Mouse (Mus musculus) CH12.LX (cell line): ENCODE data around the gene Tef. TPM values are rescaled to one million over a fixed set of nuclear protein-coding genes. Genes with fewer than 3 reads are reported as not detected.

Experiments used
- DNase-seq: peaks from one replicate; pipeline ENCODE4 v3.0.0-alpha.2; 2013; ENCODE audit errors: extremely low read depth
- H3K27ac ChIP-seq: 2 replicates; pipeline ENCODE4 v1.5.1; 2012; ENCODE audit warnings: low read depth, mild to moderate bottlenecking, control low read depth, moderate library complexity; ENCODE audit not compliant: insufficient read depth
- H3K27me3 ChIP-seq: replicated peaks from 2 replicates; pipeline ENCODE3; 2012; ENCODE audit warnings: inconsistent platforms
- H3K36me3 ChIP-seq, 2 experiments: replicated peaks in 1 of 2; 2 replicates each; pipeline versions ENCODE3 to v1.6.1; 2012; ENCODE audit warnings: inconsistent platforms in 1 of 2, low read length in 1 of 2, mild to moderate bottlenecking in 1 of 2, mixed read lengths in 1 of 2, moderate library complexity in 1 of 2; ENCODE audit not compliant: control insufficient read depth in 1 of 2, insufficient read depth in 1 of 2
- H3K4me1 ChIP-seq, 2 experiments: 2 replicates each; pipeline ENCODE4 v1.6.1; 2012; ENCODE audit warnings: inconsistent platforms in 1 of 2, moderate library complexity in 1 of 2; ENCODE audit not compliant: insufficient read depth in 2 of 2, control insufficient read depth in 1 of 2
- H3K4me2 ChIP-seq: 2 replicates; pipeline ENCODE4 v1.6.1; 2012; ENCODE audit warnings: low read depth, mild to moderate bottlenecking, control low read depth; ENCODE audit not compliant: poor library complexity, insufficient read depth, severe bottlenecking
- H3K4me3 ChIP-seq, 3 experiments: fragments of 150-350 bp in 1 of 3; sonication (generic) in 1 of 3; replicated peaks in 1 of 3; 2 replicates each; pipeline versions ENCODE3 to v1.5.1; 2011 to 2012; ENCODE audit warnings: low read depth in 2 of 3, low read length in 2 of 3, mild to moderate bottlenecking in 2 of 3, moderate library complexity in 2 of 3, control low read depth in 1 of 3, improper control_type of control experiment in 1 of 3, inconsistent platforms in 1 of 3, mixed read lengths in 1 of 3; ENCODE audit not compliant: poor library complexity in 1 of 3
- H3K79me2 ChIP-seq: replicated peaks from 2 replicates; pipeline ENCODE4 v1.6.1; 2012; ENCODE audit warnings: mild to moderate bottlenecking, moderate library complexity; ENCODE audit not compliant: control insufficient read depth, poor library complexity, insufficient read depth, severe bottlenecking; ENCODE audit errors: extremely low read depth
- H3K9ac ChIP-seq: 2 replicates; pipeline ENCODE4 v1.6.1; 2012; ENCODE audit warnings: low read depth, mild to moderate bottlenecking, control low read depth, moderate library complexity; ENCODE audit not compliant: insufficient read depth
- H3K9me3 ChIP-seq: replicated peaks from 2 replicates; pipeline ENCODE3; 2012; ENCODE audit warnings: low read length, inconsistent platforms, mixed read lengths
- BHLHE40 ChIP-seq: IDR thresholded peaks from 2 replicates; pipeline ENCODE4 v1.6.1; 2011; ENCODE audit warnings: mild to moderate bottlenecking, low read depth, low read length, improper control_type of control experiment
- CTCF ChIP-seq, 2 experiments: IDR thresholded peaks in 1 of 2; conservative IDR thresholded peaks in 1 of 2; 2 replicates each; pipeline ENCODE4 v1.5.1; 2011 to 2012; ENCODE audit warnings: low read depth in 2 of 2, low read length in 2 of 2, improper control_type of control experiment in 1 of 2, inconsistent platforms in 1 of 2, mild to moderate bottlenecking in 1 of 2, moderate library complexity in 1 of 2
- ELF1 ChIP-seq: IDR thresholded peaks from 2 replicates; pipeline ENCODE4 v1.6.1; 2014; ENCODE audit warnings: low read depth, mild to moderate bottlenecking, inconsistent platforms, low read length, improper control_type of control experiment
- ETS1 ChIP-seq: conservative IDR thresholded peaks from 2 replicates; pipeline ENCODE4 v1.6.1; 2012; ENCODE audit warnings: low read depth, mild to moderate bottlenecking, inconsistent platforms, low read length, improper control_type of control experiment, moderate library complexity
- GABPA ChIP-seq: IDR thresholded peaks from 2 replicates; pipeline ENCODE4 v1.6.1; 2012; ENCODE audit warnings: low read depth, low read length, improper control_type of control experiment, inconsistent platforms; ENCODE audit not compliant: insufficient replicate concordance
- HCFC1 ChIP-seq: IDR thresholded peaks from 2 replicates; pipeline ENCODE4 v1.6.1; 2012; ENCODE audit warnings: low read depth, mild to moderate bottlenecking, inconsistent platforms, low read length, improper control_type of control experiment
- IRF4 ChIP-seq: IDR thresholded peaks from 2 replicates; pipeline ENCODE4 v1.6.1; 2014; ENCODE audit warnings: low read depth, mild to moderate bottlenecking, inconsistent platforms, low read length, improper control_type of control experiment
- JUN ChIP-seq: IDR thresholded peaks from 2 replicates; pipeline ENCODE4 v1.6.1; 2011; ENCODE audit warnings: low read depth, mild to moderate bottlenecking, low read length, improper control_type of control experiment, moderate library complexity; ENCODE audit not compliant: insufficient read depth
- KAT2A ChIP-seq: IDR thresholded peaks from 2 replicates; pipeline ENCODE4 v1.6.1; 2012; ENCODE audit warnings: low read length, improper control_type of control experiment, inconsistent platforms; ENCODE audit not compliant: insufficient replicate concordance
- MAX ChIP-seq: IDR thresholded peaks from 2 replicates; pipeline ENCODE4 v1.6.1; 2011; ENCODE audit warnings: low read length, improper control_type of control experiment
- MAZ ChIP-seq: IDR thresholded peaks from 2 replicates; pipeline ENCODE4 v1.6.1; 2012; ENCODE audit warnings: low read depth, mild to moderate bottlenecking, inconsistent platforms, low read length, improper control_type of control experiment, moderate library complexity
- MEF2A ChIP-seq: IDR thresholded peaks from 2 replicates; pipeline ENCODE4 v1.6.1; 2014; ENCODE audit warnings: low read depth, mild to moderate bottlenecking, inconsistent platforms, low read length, improper control_type of control experiment, borderline replicate concordance
- MYC ChIP-seq: IDR thresholded peaks from 2 replicates; pipeline ENCODE4 v1.6.1; 2011; ENCODE audit warnings: low read depth, mild to moderate bottlenecking, improper control_type of control experiment, low read length
- PAX5 ChIP-seq: IDR thresholded peaks from 2 replicates; pipeline ENCODE4 v1.6.1; 2012; ENCODE audit warnings: low read length, inconsistent platforms, mixed read lengths
- POLR2A ChIP-seq: IDR thresholded peaks from 2 replicates; pipeline ENCODE4 v1.6.1; 2011; ENCODE audit warnings: low read depth, mild to moderate bottlenecking, improper control_type of control experiment, low read length
- RAD21 ChIP-seq: IDR thresholded peaks from 2 replicates; pipeline ENCODE4 v1.6.1; 2011; ENCODE audit warnings: low read depth, mild to moderate bottlenecking, low read length, improper control_type of control experiment, moderate library complexity
- RCOR1 ChIP-seq: conservative IDR thresholded peaks from 2 replicates; pipeline ENCODE4 v1.6.1; 2012; ENCODE audit warnings: low read depth, mild to moderate bottlenecking, inconsistent platforms, low read length, improper control_type of control experiment
- SIN3A ChIP-seq: IDR thresholded peaks from 2 replicates; pipeline ENCODE4 v1.6.1; 2012; ENCODE audit warnings: low read length, improper control_type of control experiment, inconsistent platforms
- SMC3 ChIP-seq: IDR thresholded peaks from 2 replicates; pipeline ENCODE4 v1.6.1; 2011; ENCODE audit warnings: low read depth, low read length, improper control_type of control experiment
- TBP ChIP-seq: conservative IDR thresholded peaks from 2 replicates; pipeline ENCODE4 v1.6.1; 2011; ENCODE audit warnings: low read depth, low read length, improper control_type of control experiment
- USF1 ChIP-seq: IDR thresholded peaks from 2 replicates; pipeline ENCODE4 v1.6.1; 2014; ENCODE audit warnings: low read depth, mild to moderate bottlenecking, inconsistent platforms, low read length, improper control_type of control experiment
- USF2 ChIP-seq: conservative IDR thresholded peaks from 2 replicates; pipeline ENCODE4 v1.6.1; 2011; ENCODE audit warnings: low read depth, low read length, improper control_type of control experiment
- ZC3H11A ChIP-seq: IDR thresholded peaks from 2 replicates; pipeline ENCODE4 v1.6.1; 2012; ENCODE audit warnings: low read depth, mild to moderate bottlenecking, inconsistent platforms, low read length, improper control_type of control experiment
- ZMIZ1 ChIP-seq: IDR thresholded peaks from 2 replicates; pipeline ENCODE4 v1.6.1; 2012; ENCODE audit warnings: low read depth, mild to moderate bottlenecking, inconsistent platforms, low read length, improper control_type of control experiment
- ZNF384 ChIP-seq: IDR thresholded peaks from 2 replicates; pipeline ENCODE4 v1.6.1; 2012; ENCODE audit warnings: low read depth, low read length, improper control_type of control experiment, inconsistent platforms
- dilution Hi-C: fragments of 300-500 bp; cut with MboI; formaldehyde crosslinking; loops from 2 replicates; pipeline ENCODE4 v1.14.3; 2020; ENCODE audit warnings: low sequenced_read_pairs; ENCODE audit not compliant: extremely low pct_unique_long_range_greater_than_20kb, extremely low pct_ligation_motif_present
- in situ Hi-C: fragments of 300-500 bp; cut with MboI; formaldehyde crosslinking; loops from 3 replicates; pipeline ENCODE4 v1.14.3; 2019; ENCODE audit warnings: low sequenced_read_pairs, low pct_ligation_motif_present, low pct_unique_long_range_greater_than_20kb, mixed read lengths
- polyA plus RNA-seq: library from polyadenylated mRNA; unstranded; fragments of >175 nt; gene quantifications from 2 replicates; pipeline ENCODE4 v1.2.1, GENCODE M21; 2012; ENCODE audit warnings: low read depth; ENCODE audit not compliant: insufficient read length
- total RNA-seq, 2 experiments: library from RNA; depleted of rRNA; stranded (reverse); fragments of 300-350 nt in 1 of 2; fragments of >200 nt in 1 of 2; gene quantifications; 2 replicates each; pipeline ENCODE4 v1.2.3; 2012 to 2014

Tef gene
- total and polyA plus RNA-seq, 3 experiments: 14.7 to 17.2 (median 14.9) TPM

DNA sequence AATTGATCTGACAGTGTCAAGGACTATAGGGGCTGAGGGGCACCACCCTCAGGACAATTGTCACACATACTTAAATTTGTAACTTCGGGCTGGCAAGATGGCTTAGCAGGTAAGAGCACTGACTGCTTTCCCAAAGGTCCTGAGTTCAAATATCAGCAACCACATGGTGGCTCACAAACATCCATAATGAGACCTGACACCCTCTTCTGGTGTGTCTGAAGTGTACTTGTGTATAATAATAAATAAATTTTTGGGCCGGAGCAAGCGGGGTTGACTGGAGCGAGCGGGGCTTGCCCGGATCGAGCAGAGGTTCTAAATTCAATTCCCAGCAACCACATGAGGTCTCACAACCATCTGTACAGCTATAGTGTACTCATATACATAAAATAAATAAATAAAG is 38.1 kb downstream of the Tef start:
- DNase-seq: no peak
- TF ChIP-seq ELF1: no peak
- TF ChIP-seq RAD21: no peak
- no peak for TF ChIP-seq BHLHE40
- no peak for TF ChIP-seq ZNF384
- no peak for TF ChIP-seq SIN3A
- no peak for TF ChIP-seq TBP
- TF ChIP-seq HCFC1: no peak
- TF ChIP-seq MEF2A: no peak
- no peak for TF ChIP-seq MAZ
- no peak for TF ChIP-seq USF1
- TF ChIP-seq GABPA: no peak
- no peak for TF ChIP-seq IRF4
- no peak for TF ChIP-seq JUN
- TF ChIP-seq ZC3H11A: no peak
- TF ChIP-seq PAX5: no peak
- TF ChIP-seq ZMIZ1: no peak
- TF ChIP-seq ETS1: no peak
- TF ChIP-seq RCOR1: no peak
- TF ChIP-seq POLR2A: no peak
- Histone ChIP-seq H3K27me3 (no peaks in the 10 kb centered on the region), H3K36me3 (no peaks in the 10 kb centered on the region), H3K79me2 (no peaks in the 10 kb centered on the region), H3K4me1 (peaks cover 6 to 17% of the 10 kb centered on the region in 2 experiments; a peak in 3 of 4 replicates), H3K27ac (no peak overlapping the region), H3K9ac (no peak overlapping the region), H3K4me2 (no peak overlapping the region), H3K4me3 (no peak overlapping the region), H3K9me3 (no peaks in the 10 kb centered on the region)
- dilution Hi-C loops (no loop called here), in situ Hi-C loops (no loop called here)

DNA sequence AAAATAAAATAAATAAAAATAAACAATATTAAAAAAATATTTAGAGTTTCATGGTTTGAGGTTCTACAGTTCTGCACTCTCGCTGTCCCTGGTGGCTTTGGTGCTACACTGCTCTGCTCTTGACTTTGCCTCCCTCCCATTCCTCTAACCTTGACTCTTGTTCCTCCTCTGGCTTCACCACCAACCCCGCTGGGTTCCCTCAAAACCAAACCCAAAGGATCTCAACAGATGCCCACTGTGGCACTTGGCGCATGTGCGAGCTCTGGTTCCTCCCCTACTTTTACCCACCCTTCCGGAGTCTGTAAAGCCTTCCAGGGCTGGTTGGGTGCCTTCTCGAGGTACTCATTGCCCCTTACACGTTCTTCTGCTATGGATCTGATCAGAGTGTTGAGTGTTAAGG is 40.1 kb downstream of the Tef start:
- Histone ChIP-seq H3K4me2 (no peak overlapping the region), H3K27ac (no peak overlapping the region), H3K79me2 (no peaks in the 10 kb centered on the region), H3K9ac (no peak overlapping the region), H3K27me3 (no peaks in the 10 kb centered on the region), H3K36me3 (peaks cover 4 to 14% of the 10 kb centered on the region in 2 experiments), H3K9me3 (no peaks in the 10 kb centered on the region)
- in situ Hi-C loops: no loop called here
- dilution Hi-C loops: no loop called here
- TF ChIP-seq RAD21 (no peak), CTCF (conservative IDR thresholded peaks at IDR 0.05 in 1 of 2, IDR thresholded peaks at IDR 0.05 in 1 of 2; ENCODE audit: low read depth in 2 of 2, low read length in 2 of 2) (no peak), ZC3H11A (no peak), KAT2A (no peak), ZNF384 (no peak), MAX (no peak), USF1 (no peak), MYC (no peak), GABPA (no peak), MEF2A (no peak), HCFC1 (no peak), JUN (no peak), USF2 (no peak), SMC3 (no peak)
- TF ChIP-seq, all 38 proteins: peak for 0
- DNase-seq: no peak
- Histone ChIP-seq H3K4me3 (no peak overlapping the region), H3K4me1 (peaks cover 11 to 30% of the 10 kb centered on the region in 2 experiments)
